Mouse (Mus musculus) neural tube, embryonic 15.5 days (tissue): Measurements from ENCODE around the gene 5730409E04Rik. TPM values are rescaled to one million over a fixed set of nuclear protein-coding genes. Genes with fewer than 3 reads are reported as not detected.

ENCODE experiments used
- ATAC-seq: fragments of 200-750 bp; cut with Nextera tagmentation; 2 replicates; pipeline ENCODE4 v1.8.0; 2017; ENCODE audit warnings: mild to moderate bottlenecking, moderate TSS enrichment, moderate library complexity; ENCODE audit not compliant: low FRiP score
- H3K27ac ChIP-seq: fragments of 300-500 bp; sonication (generic); replicated peaks from 2 replicates; pipeline ENCODE4 v1.5.1; 2015; ENCODE audit warnings: mild to moderate bottlenecking, inconsistent platforms
- H3K27me3 ChIP-seq: fragments of 300-500 bp; sonication (generic); replicated peaks from 2 replicates; pipeline ENCODE4 v1.6.1; 2015; ENCODE audit warnings: inconsistent platforms
- H3K36me3 ChIP-seq: fragments of 300-500 bp; sonication (generic); 2 replicates; pipeline ENCODE4 v1.6.1; 2015; ENCODE audit warnings: inconsistent platforms
- H3K4me1 ChIP-seq: fragments of 300-500 bp; sonication (generic); 2 replicates; pipeline ENCODE4 v1.6.1; 2015; ENCODE audit warnings: inconsistent platforms
- H3K4me2 ChIP-seq: fragments of 300-500 bp; sonication (generic); 2 replicates; pipeline ENCODE4 v1.6.1; 2015; ENCODE audit warnings: inconsistent platforms, mild to moderate bottlenecking, moderate library complexity
- H3K4me3 ChIP-seq: fragments of 300-500 bp; sonication (generic); replicated peaks from 2 replicates; pipeline ENCODE4 v1.5.1; 2015; ENCODE audit warnings: mild to moderate bottlenecking, inconsistent platforms
- H3K9ac ChIP-seq: fragments of 300-500 bp; sonication (generic); replicated peaks from 2 replicates; pipeline ENCODE4 v1.6.1; 2015; ENCODE audit warnings: mild to moderate bottlenecking, inconsistent platforms
- H3K9me3 ChIP-seq: fragments of 300-500 bp; sonication (generic); replicated peaks from 2 replicates; pipeline ENCODE4 v1.6.1; 2016; ENCODE audit warnings: inconsistent platforms
- WGBS: fragments of 180-500 bp; shearing (Covaris S2); methylation state at CpG from one replicate; pipeline ENCODE4 v1.1.7; 2015; ENCODE audit warnings: mixed read lengths; 5-methylcytosine and 5-hydroxymethylcytosine counted together
- polyA plus RNA-seq: library from polyadenylated mRNA; unstranded; fragments of >200 nt; fragmentation: Nextera tagmentation; extraction: Ambion mirVana; gene quantifications from 2 replicates; pipeline ENCODE4 v1.2.1, GENCODE M21; 2015

Gene 5730409E04Rik
- polyA plus RNA-seq, 1 experiment from 2014 or later, result 19.1 TPM

GRCm38 (mm10) chr4:126637446-126637845, 27.8 kb downstream of the 5730409E04Rik start:
- WGBS, result 72% methylated on average over 4 of the region's 4 CpGs
- no peaks in the 10 kb centered on the region for H3K9me3 ChIP-seq

GRCm38 (mm10) chr4:126639339-126639738, 29.7 kb downstream of the 5730409E04Rik start:
- no peaks in the 10 kb centered on the region for H3K9me3 ChIP-seq
- H3K36me3 ChIP-seq, result no peaks in the 10 kb centered on the region
- ATAC-seq, result no peak
- H3K27ac ChIP-seq, result no peak overlapping the region
- no peak overlapping the region for H3K9ac ChIP-seq
- no peak overlapping the region for H3K4me3 ChIP-seq
- H3K27me3 ChIP-seq, result peaks cover 8% of the 10 kb centered on the region; the same call in 1 of the 2 replicates
- H3K4me2 ChIP-seq, result no peak overlapping the region
- H3K4me1 ChIP-seq, result peaks cover 11% of the 10 kb centered on the region
- 57% methylated on average over 7 of the region's 7 CpGs for WGBS

More at GRCm38 (mm10) chr4:126637446-126637845, 27.8 kb downstream of the 5730409E04Rik start:
- H3K36me3 ChIP-seq, result no peaks in the 10 kb centered on the region
- H3K9ac ChIP-seq, result no peak overlapping the region
- H3K4me2 ChIP-seq, result no peak overlapping the region
- ATAC-seq, result no peak
- no peak overlapping the region for H3K4me3 ChIP-seq
- peaks cover 8% of the 10 kb centered on the region; the same call in 1 of the 2 replicates for H3K27me3 ChIP-seq
- no peak overlapping the region for H3K27ac ChIP-seq
- peaks cover 11% of the 10 kb centered on the region for H3K4me1 ChIP-seq

DNA sequence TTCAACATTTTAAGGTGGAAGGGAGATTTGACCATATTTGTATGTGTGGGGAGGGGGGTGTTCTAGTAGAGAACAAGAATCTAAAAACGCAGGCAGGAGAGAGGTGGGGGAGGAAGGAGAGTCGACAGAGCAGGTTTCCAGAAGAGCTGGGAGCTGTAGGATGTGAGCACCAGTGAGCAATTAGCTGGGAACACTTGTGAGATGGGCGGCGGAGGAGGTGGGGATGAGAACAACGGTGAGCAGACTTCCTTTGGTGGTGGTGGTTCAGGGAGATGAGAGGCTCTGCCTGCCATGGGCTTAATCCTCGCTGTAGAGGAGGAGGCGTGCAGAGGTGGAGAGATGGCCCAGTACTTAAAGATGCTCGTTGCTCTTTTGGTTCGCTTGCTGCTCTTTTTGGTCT, 32.3 kb downstream of the 5730409E04Rik start:
- no peak for ATAC-seq
- no peaks in the 10 kb centered on the region for H3K36me3 ChIP-seq
- H3K27me3 ChIP-seq, result no peaks in the 10 kb centered on the region
- no peak overlapping the region for H3K4me2 ChIP-seq
- H3K9ac ChIP-seq, result no peak overlapping the region
- H3K9me3 ChIP-seq, result no peaks in the 10 kb centered on the region
- H3K27ac ChIP-seq, result no peak overlapping the region
- no peak overlapping the region for H3K4me3 ChIP-seq
- H3K4me1 ChIP-seq, result no peaks in the 10 kb centered on the region
- WGBS, result 40% methylated on average over 9 of the region's 9 CpGs

DNA sequence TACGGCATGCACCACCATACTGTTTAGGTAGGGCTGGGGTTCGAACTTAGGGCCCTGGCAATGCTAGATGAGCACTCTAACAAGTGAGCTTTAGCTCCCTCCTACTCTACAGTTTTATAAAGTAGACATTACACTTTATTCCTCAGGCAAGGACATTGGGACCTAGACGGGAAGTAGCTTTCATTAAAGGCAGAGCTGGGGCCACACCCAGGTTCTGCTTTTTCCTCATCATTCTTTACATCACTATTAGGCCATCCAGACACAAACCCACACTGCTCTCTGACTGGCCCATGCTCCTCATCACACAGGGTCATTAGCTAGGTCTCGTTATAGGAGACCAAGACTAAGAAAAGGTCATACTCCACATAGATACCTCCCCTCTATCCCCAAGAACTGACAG, 34.2 kb downstream of the 5730409E04Rik start:
- Histone ChIP-seq H3K4me2 (no peak overlapping the region), H3K4me3 (no peak overlapping the region), H3K4me1 (peaks cover 6% of the 10 kb centered on the region), H3K27me3 (no peaks in the 10 kb centered on the region), H3K36me3 (no peaks in the 10 kb centered on the region), H3K9ac (no peak overlapping the region), H3K27ac (no peak overlapping the region), H3K9me3 (no peaks in the 10 kb centered on the region)
- WGBS, result 72% methylated on average over 4 of the region's 4 CpGs
- no peak for ATAC-seq

DNA sequence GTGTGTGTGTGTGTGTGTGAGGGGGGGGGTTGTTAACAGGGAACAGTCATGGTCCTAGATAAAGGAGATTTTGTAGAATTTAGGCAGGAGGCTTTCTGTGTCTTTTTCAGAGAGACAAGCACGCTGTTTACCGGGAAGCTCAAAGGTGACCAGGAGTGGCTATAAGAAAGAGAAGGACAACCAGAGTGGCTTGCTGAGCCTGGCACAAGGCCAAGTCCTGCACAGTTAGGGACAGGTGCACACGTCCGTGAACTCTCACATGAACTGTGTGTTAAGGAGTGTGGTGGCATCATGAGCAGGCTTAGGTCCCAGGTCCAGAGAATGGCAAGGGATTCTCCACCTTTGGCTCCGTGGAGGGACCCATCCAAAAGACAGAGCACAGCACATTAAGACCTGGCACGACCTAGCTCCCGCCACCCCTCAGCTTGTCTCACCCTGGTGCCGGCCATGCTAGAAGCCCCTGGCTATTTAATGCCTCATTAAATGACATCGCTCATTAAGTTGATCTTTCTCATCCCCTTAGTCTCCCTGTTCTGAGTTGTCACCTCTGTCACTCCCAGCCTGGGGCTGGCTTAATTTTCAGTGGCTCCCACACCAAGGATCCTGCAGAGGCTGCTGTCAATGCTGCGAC, 34.8 kb downstream of the 5730409E04Rik start:
- H3K4me2 ChIP-seq, result no peak overlapping the region

GRCm38 (mm10) chr4:126647996-126648910, 38.6 kb downstream of the 5730409E04Rik start:
- H3K4me3 ChIP-seq, result no peak overlapping the region
- peak overlapping the region; percentile 41 for H3K4me2 ChIP-seq
- no peaks in the 10 kb centered on the region for H3K36me3 ChIP-seq
- 28% methylated on average over 24 of the region's 24 CpGs for WGBS
- H3K9me3 ChIP-seq, result no peaks in the 10 kb centered on the region
- peak; percentile 53; the same call in 1 of the 2 replicates for ATAC-seq
- H3K4me1 ChIP-seq, result peaks cover 6% of the 10 kb centered on the region
- H3K27me3 ChIP-seq, result no peaks in the 10 kb centered on the region
- H3K27ac ChIP-seq, result peak overlapping the region; percentile 46; the same call in 1 of the 2 replicates
- no peak overlapping the region for H3K9ac ChIP-seq

More for the DNA sequence above, 34.8 kb downstream of the 5730409E04Rik start:
- Histone ChIP-seq H3K36me3 (no peaks in the 10 kb centered on the region), H3K27me3 (no peaks in the 10 kb centered on the region), H3K4me1 (peaks cover 6% of the 10 kb centered on the region), H3K27ac (no peak overlapping the region), H3K9me3 (no peaks in the 10 kb centered on the region), H3K4me3 (no peak overlapping the region), H3K9ac (no peak overlapping the region)
- 54% methylated on average over 10 of the region's 10 CpGs for WGBS
- ATAC-seq, result no peak

- 81% methylated on average over 5 of the region's 5 CpGs for WGBS
Measured at GRCm38 (mm10) chr4:126653148-126653547, 43.5 kb downstream of the 5730409E04Rik start.

GRCm38 (mm10) chr4:126655356-126655755, 45.7 kb downstream of the 5730409E04Rik start:
- H3K4me3 ChIP-seq, result no peak overlapping the region
- H3K4me1 ChIP-seq, result no peaks in the 10 kb centered on the region
- WGBS, result 16% methylated on average over 9 of the region's 9 CpGs
- H3K27ac ChIP-seq, result no peak overlapping the region
- H3K4me2 ChIP-seq, result no peak overlapping the region
- H3K36me3 ChIP-seq, result no peaks in the 10 kb centered on the region
- no peaks in the 10 kb centered on the region for H3K9me3 ChIP-seq
- no peak for ATAC-seq
- H3K9ac ChIP-seq, result no peak overlapping the region
- H3K27me3 ChIP-seq, result 0 out of 2 replicates have a peak, but pooled peaks cover 3% of the 10 kb centered on the region

More at GRCm38 (mm10) chr4:126653148-126653547, 43.5 kb downstream of the 5730409E04Rik start:
- H3K9me3 ChIP-seq, result no peaks in the 10 kb centered on the region
- H3K36me3 ChIP-seq, result no peaks in the 10 kb centered on the region
- no peak overlapping the region for H3K4me2 ChIP-seq
- no peak overlapping the region for H3K4me3 ChIP-seq
- ATAC-seq, result no peak
- peaks cover 6% of the 10 kb centered on the region for H3K4me1 ChIP-seq
- no peak overlapping the region for H3K9ac ChIP-seq
- no peak overlapping the region for H3K27ac ChIP-seq
- no peaks in the 10 kb centered on the region for H3K27me3 ChIP-seq

- H3K4me2 ChIP-seq, result no peak overlapping the region
- H3K27ac ChIP-seq, result no peak overlapping the region
- no peaks in the 10 kb centered on the region for H3K36me3 ChIP-seq
- H3K27me3 ChIP-seq, result 0 out of 2 replicates have a peak, but pooled peaks cover 4% of the 10 kb centered on the region
- no peak overlapping the region for H3K9ac ChIP-seq
- H3K4me1 ChIP-seq, result no peaks in the 10 kb centered on the region
- WGBS, result 74% methylated on average over 7 of the region's 7 CpGs
- no peak overlapping the region for H3K4me3 ChIP-seq
- ATAC-seq, result no peak
- no peaks in the 10 kb centered on the region for H3K9me3 ChIP-seq
Measured at GRCm38 (mm10) chr4:126661249-126661648, 51.6 kb downstream of the 5730409E04Rik start.
